Mouse (Mus musculus) left cerebral cortex, adult 2 months (tissue): ENCODE measurements around the gene Spryd3. TPM values are rescaled to one million over a fixed set of nuclear protein-coding genes. Genes with fewer than 3 reads are reported as not detected.

Source experiments
- DNase-seq, 2 experiments: peaks; one replicate each; pipeline ENCODE4 v3.0.0; 2021 to 2022; ENCODE audit warnings: low spot score in 2 of 2, mixed read lengths in 1 of 2; ENCODE audit errors: extremely low spot score in 1 of 2
- H3K27ac ChIP-seq: fragments of 200-600 bp; 2 replicates; pipeline ENCODE4 v1.8.1; 2022
- H3K4me3 ChIP-seq: fragments of 200-600 bp; 2 replicates; pipeline ENCODE4 v1.8.1; 2022
- CTCF ChIP-seq: fragments of 200-600 bp; IDR thresholded peaks from 2 replicates; pipeline ENCODE4 v1.8.1; 2022; ENCODE audit warnings: antibody characterized with exemption, mild to moderate bottlenecking, moderate library complexity
- intact Hi-C: fragments of 180-260 bp; cut with DNase I; formaldehyde crosslinking; loops from one replicate; pipeline ENCODE4 v1.15.1; 2025
- total RNA-seq, 2 experiments: library from RNA; stranded (reverse); gene quantifications; 2 replicates each; pipeline ENCODE4 v1.2.3; 2021

The Spryd3 gene
- total RNA-seq, 2 experiments from 2014 or later: 152 TPM

DNA sequence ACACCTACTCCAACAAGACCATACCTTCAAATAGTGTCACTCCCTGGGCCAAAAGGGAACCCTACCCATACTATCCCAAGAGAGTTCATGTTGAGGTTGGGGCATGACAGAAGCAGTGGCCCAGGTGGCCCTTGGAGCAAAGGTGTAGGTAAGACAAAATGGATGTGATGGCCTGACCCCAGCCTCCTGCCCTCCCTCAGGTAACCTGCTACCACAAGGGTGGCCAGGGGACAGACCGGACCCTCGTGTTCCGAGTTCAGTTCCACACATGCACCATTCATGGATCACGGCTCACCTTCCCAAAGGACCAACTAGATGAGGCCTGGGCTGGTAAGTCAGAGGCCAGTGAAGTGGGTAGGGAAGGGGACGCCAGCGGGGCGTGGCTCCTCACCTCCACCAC is 25.8 kb downstream of the Spryd3 start:
- TF ChIP-seq CTCF: no peak
- Histone ChIP-seq H3K27ac (no peak overlapping the region), H3K4me3 (no peak overlapping the region)
- DNase-seq: no peak
- intact Hi-C loops: no loop called here

DNA sequence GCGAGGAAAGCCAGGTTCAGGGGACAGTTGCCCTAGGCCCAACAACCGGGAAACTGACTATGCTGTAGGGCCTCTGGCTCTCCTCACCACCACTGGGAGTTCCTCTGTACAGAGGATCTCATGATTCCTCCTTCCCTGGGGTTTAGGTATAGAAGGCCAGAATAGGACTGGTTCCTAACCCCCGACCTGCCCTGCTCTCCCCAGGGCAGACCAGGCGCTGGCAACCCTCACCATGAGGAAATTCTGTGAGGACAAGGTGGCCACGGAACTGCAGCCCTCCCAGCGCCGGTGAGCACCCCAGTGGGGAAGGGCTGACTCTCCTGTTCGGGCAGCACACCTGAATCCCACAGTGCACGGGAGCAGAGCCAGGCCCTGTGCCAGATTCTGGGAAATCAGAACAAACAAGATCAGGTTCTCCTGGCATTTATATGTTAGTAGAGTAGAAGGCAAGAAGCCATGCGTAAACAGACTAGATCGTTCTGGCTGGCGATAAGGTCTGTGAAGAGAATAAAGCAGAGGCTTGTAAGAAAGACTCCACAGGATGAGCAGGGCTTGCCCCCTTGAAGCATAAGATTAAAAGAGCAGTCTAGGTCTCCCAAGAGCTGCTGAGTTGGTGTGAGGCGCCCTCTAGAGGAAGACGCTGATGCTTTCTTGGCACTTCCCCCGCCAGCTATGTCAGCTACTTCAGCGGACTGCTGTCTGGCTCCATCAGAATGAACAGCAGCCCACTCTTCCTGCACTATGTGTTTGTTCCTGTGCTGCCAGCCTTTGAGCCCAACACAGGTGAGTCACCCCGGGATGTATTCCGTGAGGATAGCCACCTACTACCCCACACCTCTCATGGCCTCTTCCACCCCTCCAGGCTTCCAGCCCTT is 27.1 kb downstream of the Spryd3 start:
- no peak overlapping the region for H3K4me3 ChIP-seq
- H3K27ac ChIP-seq: no peak overlapping the region
- peak; percentile 79 to 81 for DNase-seq
- peak; percentile 84 for TF ChIP-seq CTCF
- intact Hi-C loops: loop anchor here (2.0 kb wide), 1 partner anchor 34 kb away; no protein-coding TSS in a partner anchor

DNA sequence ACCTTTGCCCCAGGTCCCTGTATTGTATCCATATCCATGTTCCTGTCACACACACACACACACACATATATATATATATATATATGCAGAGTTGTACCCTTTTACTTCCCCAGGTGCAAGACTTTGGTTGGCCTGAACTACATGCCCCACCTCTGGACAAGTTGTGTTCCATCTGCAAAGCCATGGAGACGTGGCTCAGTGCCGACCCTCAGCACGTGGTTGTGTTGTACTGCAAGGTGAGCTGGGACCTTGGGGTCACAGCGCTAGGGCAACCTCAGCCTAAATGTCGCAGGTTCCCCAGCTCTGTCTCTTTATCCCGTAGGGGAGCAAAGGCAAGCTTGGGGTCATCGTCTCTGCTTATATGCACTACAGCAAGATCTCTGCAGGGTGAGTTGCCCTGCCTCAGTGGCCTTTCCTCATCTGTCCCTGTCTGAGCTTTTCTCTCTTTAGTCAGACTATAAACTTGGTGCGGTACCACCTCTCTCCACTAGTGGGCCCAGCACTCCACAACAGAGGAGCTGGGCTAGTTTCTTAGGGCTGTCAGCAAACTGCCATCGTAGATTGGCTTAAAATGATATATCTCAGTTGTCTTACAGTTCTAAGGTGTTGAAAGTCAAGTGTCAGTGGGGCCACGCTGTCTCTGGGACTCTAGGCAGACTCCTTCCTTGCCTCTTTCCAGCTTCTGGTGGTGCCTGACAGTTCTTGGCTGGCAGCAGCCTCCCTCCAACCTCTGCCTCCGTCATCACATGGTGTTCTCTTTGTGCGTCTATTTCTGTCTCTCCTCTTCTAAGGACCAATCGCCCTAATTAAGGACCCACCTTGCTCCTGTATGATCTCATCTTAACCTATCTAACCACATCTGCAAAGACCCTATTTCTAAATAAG is 28.1 kb downstream of the Spryd3 start:
- DNase-seq: peak in 1 of 2 experiments; percentile 73
- no peak overlapping the region for H3K27ac ChIP-seq
- TF ChIP-seq CTCF: peak; percentile 81
- intact Hi-C loops: loop anchor here (2.0 kb wide), 1 partner anchor 35 kb away; no protein-coding TSS in a partner anchor
- no peak overlapping the region for H3K4me3 ChIP-seq

DNA sequence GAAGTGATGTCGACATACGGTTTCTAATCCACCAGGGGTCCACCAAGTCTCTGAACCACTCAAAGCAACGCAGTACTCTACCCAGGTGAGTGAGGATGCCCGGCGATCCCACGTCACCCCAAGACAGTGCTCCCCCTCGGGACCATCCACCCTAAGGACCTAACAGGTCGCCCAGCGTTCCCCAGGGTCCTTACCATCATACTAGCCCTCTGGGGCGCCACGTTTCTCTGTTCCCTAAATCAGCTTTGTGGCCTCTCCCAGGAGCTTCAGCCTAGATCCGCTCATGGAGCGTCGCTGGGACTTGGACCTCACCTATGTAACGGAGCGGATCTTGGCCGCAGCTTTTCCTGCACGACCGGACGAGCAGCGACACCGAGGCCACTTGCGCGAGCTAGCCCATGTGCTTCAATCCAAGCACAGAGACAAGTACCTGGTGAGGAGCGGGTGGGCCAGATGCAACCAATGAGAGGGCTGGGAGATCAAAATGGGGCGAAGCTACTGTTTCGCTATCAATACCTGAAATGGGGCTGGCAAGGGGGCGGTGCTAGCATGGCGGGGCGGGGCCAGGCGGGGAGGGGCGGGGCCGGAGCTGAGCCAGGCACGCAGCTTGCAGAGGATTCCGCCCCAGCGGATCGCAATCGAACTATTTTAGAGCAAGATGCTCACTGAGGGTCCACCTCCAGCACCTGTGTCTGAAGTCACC is 29.1 kb downstream of the Spryd3 start:
- TF ChIP-seq CTCF: no peak
- no peak overlapping the region for H3K27ac ChIP-seq
- no peak for DNase-seq
- intact Hi-C loops: no loop called here
- peak overlapping the region; percentile 36 for H3K4me3 ChIP-seq

DNA sequence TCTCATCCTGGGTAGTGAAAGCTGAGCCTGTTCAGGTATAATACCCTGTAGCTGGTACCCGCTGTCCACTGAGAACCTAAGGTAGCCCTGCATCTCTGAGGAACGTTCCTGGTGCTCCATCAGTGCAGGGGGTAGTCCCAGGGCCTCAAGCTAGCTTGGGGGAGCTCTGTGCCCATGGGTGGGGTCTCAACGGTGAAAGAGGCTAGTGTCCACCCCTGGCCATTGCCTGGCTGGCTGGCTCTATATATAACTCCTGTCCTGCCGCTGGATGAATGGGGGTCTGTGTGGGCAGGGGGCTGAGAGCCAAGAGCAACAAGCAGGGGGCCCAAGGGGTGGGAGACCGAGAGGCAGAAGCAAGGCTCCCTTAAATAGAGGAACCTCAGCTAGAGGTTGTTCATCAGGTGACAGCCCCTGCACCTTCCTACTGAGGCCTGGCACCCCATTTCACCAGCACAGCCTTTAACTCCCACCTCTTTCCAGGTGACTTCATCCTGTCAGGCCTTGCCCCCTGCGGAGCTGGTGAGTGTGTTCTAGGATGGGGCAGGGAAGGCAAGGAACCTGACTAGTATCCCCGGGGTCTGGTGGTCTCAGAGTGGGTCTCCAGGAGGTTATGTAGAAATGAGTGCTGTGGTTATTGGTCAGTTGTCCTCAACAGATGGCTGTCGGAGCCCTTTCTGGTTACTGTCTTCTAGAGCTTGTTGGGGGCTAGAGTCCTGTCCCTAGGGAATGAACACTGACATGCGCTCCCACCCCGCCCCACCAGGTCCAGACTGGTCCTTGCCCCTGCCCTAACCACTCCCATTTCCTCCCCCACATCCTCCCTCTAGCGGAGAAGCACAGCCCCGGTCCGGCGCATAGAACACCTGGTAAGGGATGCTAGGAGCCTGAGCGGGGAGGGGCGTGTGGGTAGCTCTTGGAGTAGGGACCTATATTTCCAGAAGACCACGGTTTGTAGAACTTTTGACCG is 30.0 kb downstream of the Spryd3 start:
- H3K27ac ChIP-seq: peak overlapping the region; percentile 32; the same call in 1 of the 2 replicates
- H3K4me3 ChIP-seq: peak overlapping the region; percentile 11; the same call in 1 of the 2 replicates
- intact Hi-C loops: no loop called here

DNA sequence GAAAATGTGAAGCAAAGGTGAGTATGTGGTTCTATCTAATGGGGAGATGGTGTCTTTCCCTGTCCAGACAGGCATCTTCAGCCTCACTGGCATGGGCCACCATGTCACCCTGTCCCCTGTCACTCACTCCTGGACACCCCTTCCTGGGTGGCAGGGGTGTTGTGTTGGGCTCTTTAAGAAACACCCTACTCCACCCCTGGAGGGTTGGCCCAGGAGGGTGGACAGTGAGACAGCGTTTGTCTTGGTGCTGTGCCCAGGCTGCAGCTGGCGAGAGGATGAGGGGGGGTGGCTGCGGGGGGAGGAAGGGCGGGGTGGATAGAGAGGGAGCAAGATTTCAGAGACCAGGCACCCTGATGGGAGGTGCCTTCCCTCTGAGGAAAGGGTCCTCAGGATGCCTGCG is 30.7 kb downstream of the Spryd3 start:
- no peak for DNase-seq
- Histone ChIP-seq H3K27ac (peak overlapping the region; percentile 36; the same call in 1 of the 2 replicates), H3K4me3 (peak overlapping the region; percentile 11; the same call in 1 of the 2 replicates)
- TF ChIP-seq CTCF: no peak
- intact Hi-C loops: no loop called here

More for the DNA sequence above, 30.0 kb downstream of the Spryd3 start:
- peak; percentile 18 for TF ChIP-seq CTCF
- no peak for DNase-seq

DNA sequence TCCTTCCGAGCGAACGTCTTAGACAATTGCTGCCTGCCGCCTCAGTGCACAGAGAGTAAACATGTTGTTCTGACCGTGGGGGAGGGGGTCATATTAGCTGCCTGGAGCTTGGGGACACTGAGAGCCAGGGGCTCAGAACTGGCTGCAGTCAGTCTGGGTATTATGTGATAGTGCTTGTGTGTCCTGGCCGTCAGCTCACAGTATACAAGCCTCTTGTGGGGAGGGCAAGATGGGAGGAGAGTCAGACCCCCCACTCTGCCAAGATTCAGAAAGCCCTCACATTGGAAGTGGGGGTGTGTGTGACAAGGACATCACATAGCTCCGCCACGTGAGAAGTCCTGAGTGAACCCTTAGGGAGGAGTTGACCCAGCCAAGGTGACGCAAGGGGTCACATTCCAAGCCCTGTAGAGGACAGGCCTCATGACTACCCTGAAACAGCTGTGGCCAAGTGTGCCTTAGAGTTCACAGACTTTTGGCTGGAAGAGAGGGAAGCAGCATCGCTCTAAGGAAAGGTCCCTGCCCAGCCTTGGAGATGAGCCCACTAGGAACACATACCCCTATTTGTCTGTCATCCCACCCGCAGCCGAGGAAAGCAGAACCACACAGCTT is 32.0 kb downstream of the Spryd3 start:
- no peak for DNase-seq
- TF ChIP-seq CTCF: no peak
- peak overlapping the region; percentile 87 for H3K27ac ChIP-seq
- intact Hi-C loops: loop anchor here (5.0 kb wide), 1 partner anchor 118 kb away; no protein-coding TSS in a partner anchor
- peak overlapping the region; percentile 45 for H3K4me3 ChIP-seq

DNA sequence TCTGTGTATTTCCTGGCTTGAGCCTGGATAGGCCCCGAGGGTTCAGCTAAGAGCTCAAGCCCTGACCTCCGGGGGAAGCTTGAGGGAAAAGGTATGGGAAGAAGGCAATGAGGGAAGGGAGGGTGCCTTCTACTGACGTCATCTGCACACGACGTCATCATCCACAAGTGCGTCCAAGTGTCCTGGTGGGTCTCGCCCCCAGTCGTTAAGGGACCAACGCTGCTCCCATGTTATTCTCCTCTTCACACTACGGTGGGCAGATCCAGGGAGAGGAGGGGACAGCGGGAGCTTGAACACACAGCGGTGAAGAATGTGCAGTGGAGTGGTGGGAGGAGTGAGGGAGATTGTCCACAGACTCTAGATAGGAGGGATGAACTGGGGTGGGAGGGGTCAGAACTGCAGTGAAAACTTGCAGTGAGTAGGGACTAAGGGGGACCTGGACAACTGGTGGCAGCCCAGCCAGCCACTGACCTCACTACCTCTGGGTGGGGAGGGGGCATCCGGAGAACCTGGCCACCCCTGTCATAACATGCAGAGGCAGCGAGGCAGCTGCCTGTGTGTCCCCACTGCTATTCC is 32.6 kb downstream of the Spryd3 start:
- intact Hi-C loops: loop anchor here (5.0 kb wide), 1 partner anchor 119 kb away; no protein-coding TSS in a partner anchor
- TF ChIP-seq CTCF: no peak
- peak overlapping the region; percentile 87 for H3K27ac ChIP-seq
- DNase-seq: no peak
- peak overlapping the region; percentile 45 for H3K4me3 ChIP-seq

DNA sequence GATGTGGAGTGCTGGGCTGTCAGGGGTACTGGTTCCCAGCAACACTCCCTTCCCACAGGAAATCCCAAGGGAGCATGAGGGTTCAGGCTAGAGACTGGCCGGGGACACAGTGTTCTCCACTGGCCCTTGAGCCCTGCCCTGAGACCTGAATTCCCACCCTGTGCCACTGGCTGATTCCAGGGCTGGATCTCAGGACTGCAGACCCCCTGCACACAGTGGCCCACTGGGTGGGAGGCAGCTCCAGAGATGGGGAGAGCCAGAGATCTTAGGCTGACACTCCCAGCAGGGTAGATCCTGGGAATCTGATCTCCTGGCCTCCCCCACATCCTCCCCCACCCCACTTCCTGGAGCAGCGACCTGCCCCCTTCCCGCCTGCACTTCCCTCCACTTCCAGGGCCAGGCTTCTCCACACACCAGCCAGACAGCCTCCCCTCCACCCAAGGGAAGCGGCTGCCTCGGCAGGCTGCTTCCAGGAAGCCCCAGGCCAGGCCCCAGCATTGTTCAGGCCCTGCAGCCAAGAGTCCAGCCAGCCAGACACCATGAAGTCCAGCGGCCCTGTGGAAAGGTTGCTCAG is 33.4 kb downstream of the Spryd3 start:
- no peak for DNase-seq
- peak overlapping the region; percentile 87 for H3K27ac ChIP-seq
- intact Hi-C loops: loop anchor here (5.0 kb wide), 1 partner anchor 120 kb away; no protein-coding TSS in a partner anchor
- TF ChIP-seq CTCF: no peak
- peak overlapping the region; percentile 45 for H3K4me3 ChIP-seq
